Mouse (Mus musculus) heart, embryonic 15.5 days (tissue): ENCODE results near the gene Bst2. TPM values are rescaled to one million over a fixed set of nuclear protein-coding genes. Genes with fewer than 3 reads are reported as not detected.
A peak's percentile ranks its signal among the peaks of the same experiment; 100 is the strongest.

Experiments used
- ATAC-seq: fragments of 200-750 bp; cut with Nextera tagmentation; replicated peaks from 2 replicates; pipeline ENCODE4 v1.8.0; 2017; ENCODE audit warnings: low read depth, moderate TSS enrichment; ENCODE audit not compliant: insufficient number of reproducible peaks, insufficient read depth, low FRiP score
- H3K27ac ChIP-seq: fragments of 300-500 bp; sonication (generic); 2 replicates; pipeline ENCODE4 v1.5.1; 2015; ENCODE audit warnings: mild to moderate bottlenecking, inconsistent platforms
- H3K27me3 ChIP-seq: fragments of 300-500 bp; sonication (generic); 2 replicates; pipeline ENCODE4 v1.6.1; 2015; ENCODE audit warnings: inconsistent platforms
- H3K36me3 ChIP-seq: fragments of 300-500 bp; sonication (generic); 2 replicates; pipeline ENCODE4 v1.6.1; 2015; ENCODE audit warnings: mild to moderate bottlenecking, inconsistent platforms
- H3K4me1 ChIP-seq: fragments of 300-500 bp; sonication (generic); replicated peaks from 2 replicates; pipeline ENCODE4 v1.6.1; 2015; ENCODE audit warnings: inconsistent platforms
- H3K4me2 ChIP-seq: fragments of 300-500 bp; sonication (generic); 2 replicates; pipeline ENCODE4 v1.6.1; 2015; ENCODE audit warnings: inconsistent platforms, mild to moderate bottlenecking, moderate library complexity
- H3K4me3 ChIP-seq: fragments of 300-500 bp; sonication (generic); 2 replicates; pipeline ENCODE4 v1.5.1; 2015; ENCODE audit warnings: mild to moderate bottlenecking, inconsistent platforms
- H3K9ac ChIP-seq: fragments of 300-500 bp; sonication (generic); 2 replicates; pipeline ENCODE4 v1.6.1; 2015; ENCODE audit warnings: mild to moderate bottlenecking, inconsistent platforms
- H3K9me3 ChIP-seq: fragments of 300-500 bp; sonication (generic); replicated peaks from 2 replicates; pipeline ENCODE4 v1.6.1; 2016; ENCODE audit warnings: inconsistent platforms
- WGBS: fragments of 180-500 bp; shearing (Covaris S2); methylation state at CpG from one replicate; pipeline ENCODE4 v1.1.7; 2015; ENCODE audit warnings: mixed read lengths; 5-methylcytosine and 5-hydroxymethylcytosine counted together
- polyA plus RNA-seq: library from polyadenylated mRNA; unstranded; fragments of >200 nt; fragmentation: Nextera tagmentation; extraction: Ambion mirVana; gene quantifications from 2 replicates; pipeline ENCODE4 v1.2.1, GENCODE M21; 2015

Bst2 gene
- polyA plus RNA-seq, 1 experiment from 2014 or later: 34.6 TPM

DNA sequence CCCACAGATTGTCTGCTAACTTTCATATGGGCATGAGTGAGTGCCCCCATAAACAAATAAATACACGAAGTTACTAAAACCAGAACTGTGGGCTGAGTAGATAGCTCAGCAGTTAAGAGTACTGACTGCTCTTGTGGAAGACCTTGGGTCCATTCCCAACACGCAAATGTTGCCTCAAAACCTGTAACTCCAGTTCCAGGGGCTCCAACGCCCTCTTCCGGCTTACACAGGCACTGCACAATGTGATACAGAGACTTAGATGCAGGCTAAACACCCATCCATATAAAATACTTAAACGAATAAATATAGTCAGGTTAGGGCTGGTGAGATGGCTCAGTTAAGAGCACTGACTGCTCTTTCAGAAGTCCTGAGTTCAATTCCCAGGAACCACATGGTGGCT, 22.2 kb downstream of the Bst2 start:
- ATAC-seq: no peak

DNA sequence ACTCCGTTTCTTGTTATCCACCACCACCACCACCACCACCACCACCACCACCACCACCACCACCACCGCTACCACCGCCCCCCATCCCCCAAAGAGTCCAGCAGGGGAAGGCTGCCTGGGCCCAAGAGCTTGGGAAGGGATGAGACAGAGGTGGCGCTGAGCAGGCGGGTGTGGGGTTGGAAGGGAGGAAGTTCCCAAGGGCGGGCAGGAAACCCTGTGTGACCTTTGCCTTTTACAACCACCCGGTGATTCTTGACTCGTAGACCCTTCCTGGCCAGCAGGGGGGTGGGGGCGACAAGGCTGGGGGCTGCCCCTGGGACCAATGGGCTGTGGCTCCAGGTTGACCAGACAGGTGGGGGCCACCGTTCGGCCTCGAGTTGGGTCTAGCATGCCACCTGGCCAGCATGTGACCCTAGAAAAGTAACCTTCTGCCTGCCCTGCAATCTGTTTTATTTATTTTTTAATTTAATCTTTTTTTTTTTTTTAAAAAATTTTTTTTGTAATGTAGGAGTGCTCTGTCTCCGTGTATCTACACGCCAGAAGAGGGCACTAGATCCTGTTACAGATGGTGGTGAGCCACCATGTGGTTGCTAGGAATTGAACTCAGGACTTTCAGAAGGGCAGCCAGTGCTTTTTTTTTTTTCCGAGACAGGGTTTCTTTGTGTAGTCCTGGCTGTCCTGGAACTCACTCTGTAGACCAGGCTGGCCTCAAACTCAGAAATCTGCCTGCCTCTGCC, 24.1 kb downstream of the Bst2 start:
- 56% methylated on average over 15 of the region's 15 CpGs for WGBS
- Histone ChIP-seq H3K27ac (no peak overlapping the region), H3K4me3 (no peak overlapping the region), H3K9me3 (no peaks in the 10 kb centered on the region), H3K36me3 (no peaks in the 10 kb centered on the region), H3K27me3 (peaks cover 41% of the 10 kb centered on the region), H3K4me1 (peaks cover 7% of the 10 kb centered on the region), H3K4me2 (no peak overlapping the region), H3K9ac (no peak overlapping the region)
- ATAC-seq: no peak

More for the DNA sequence above, 22.2 kb downstream of the Bst2 start:
- 68% methylated on average over 5 of the region's 5 CpGs for WGBS
- H3K4me3 ChIP-seq: no peak overlapping the region
- no peak overlapping the region for H3K27ac ChIP-seq
- H3K4me1 ChIP-seq: 0 out of 2 replicates have a peak, but pooled peaks cover 4% of the 10 kb centered on the region
- no peak overlapping the region for H3K4me2 ChIP-seq
- H3K27me3 ChIP-seq: peaks cover 24% of the 10 kb centered on the region
- no peak overlapping the region for H3K9ac ChIP-seq
- no peaks in the 10 kb centered on the region for H3K36me3 ChIP-seq
- H3K9me3 ChIP-seq: no peaks in the 10 kb centered on the region

DNA sequence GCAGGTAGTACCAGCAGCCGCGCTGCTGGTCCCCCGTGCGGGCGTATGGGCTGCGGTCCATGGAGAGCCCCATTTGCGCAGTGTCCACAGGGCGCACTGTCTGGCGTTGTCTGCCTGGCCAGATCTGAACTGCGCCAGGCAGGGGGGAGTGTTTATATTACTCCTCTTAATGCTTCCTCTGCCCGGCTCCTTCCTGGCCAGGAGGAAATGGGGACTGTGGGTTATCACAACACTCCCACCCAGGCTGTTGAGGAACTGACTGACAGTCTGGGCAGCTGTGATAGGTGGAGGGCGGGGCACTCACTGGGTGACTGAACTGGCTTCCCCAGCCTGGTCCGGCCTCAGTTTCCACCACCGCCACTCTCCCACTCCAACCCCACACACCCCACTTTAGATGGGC, 25.6 kb downstream of the Bst2 start, which contains the start of gene Plvap:
TSS of gene Plvap (minus strand) at position 109 of the 400 bp plus-strand sequence.
- peak within 1 kb of the TSS; percentile 37 for H3K4me3 ChIP-seq
- H3K9me3 ChIP-seq: no peaks in the 10 kb centered on the region
- H3K27ac ChIP-seq: peak within 1 kb of the TSS; percentile 51
- peak; percentile 65 for ATAC-seq
- peaks cover 56% of the 10 kb centered on the region for H3K27me3 ChIP-seq
- no peaks in the 10 kb centered on the region for H3K36me3 ChIP-seq
- WGBS: 23% methylated on average over 14 of the region's 14 CpGs
- H3K9ac ChIP-seq: peak within 1 kb of the TSS; percentile 11; the same call in 1 of the 2 replicates
- H3K4me2 ChIP-seq: peak within 1 kb of the TSS; percentile 22
- peaks cover 21% of the 10 kb centered on the region for H3K4me1 ChIP-seq

DNA sequence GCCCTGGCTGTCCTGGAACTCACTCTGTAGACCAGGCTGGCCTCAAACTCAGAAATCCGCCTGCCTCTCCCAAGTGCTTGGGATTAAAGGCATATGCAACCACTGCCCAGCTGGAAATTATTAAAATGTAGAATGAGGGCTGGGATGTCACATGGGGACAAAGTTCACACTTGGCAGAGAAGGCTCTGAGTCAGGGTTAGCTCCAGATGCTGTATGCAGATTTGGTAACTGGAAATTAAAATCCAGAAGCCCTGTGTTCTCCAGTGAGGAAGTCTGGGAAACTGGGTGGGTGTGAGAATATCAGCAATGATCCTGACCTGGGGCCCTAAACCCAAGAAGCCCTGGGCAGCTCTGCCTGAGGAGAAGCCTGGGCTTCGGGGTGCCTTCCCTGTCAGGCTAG, 27.9 kb downstream of the Bst2 start:
- H3K9ac ChIP-seq: peak overlapping the region; percentile 31; the same call in 1 of the 2 replicates
- H3K4me2 ChIP-seq: peak overlapping the region; percentile 22
- H3K9me3 ChIP-seq: no peaks in the 10 kb centered on the region
- WGBS: 50% methylated on average over 2 of the region's 2 CpGs
- H3K27ac ChIP-seq: no peak overlapping the region
- H3K36me3 ChIP-seq: no peaks in the 10 kb centered on the region
- H3K4me1 ChIP-seq: peaks cover 24% of the 10 kb centered on the region
- H3K27me3 ChIP-seq: peaks cover 74% of the 10 kb centered on the region
- H3K4me3 ChIP-seq: peak overlapping the region; percentile 6; the same call in 1 of the 2 replicates
- no peak for ATAC-seq

DNA sequence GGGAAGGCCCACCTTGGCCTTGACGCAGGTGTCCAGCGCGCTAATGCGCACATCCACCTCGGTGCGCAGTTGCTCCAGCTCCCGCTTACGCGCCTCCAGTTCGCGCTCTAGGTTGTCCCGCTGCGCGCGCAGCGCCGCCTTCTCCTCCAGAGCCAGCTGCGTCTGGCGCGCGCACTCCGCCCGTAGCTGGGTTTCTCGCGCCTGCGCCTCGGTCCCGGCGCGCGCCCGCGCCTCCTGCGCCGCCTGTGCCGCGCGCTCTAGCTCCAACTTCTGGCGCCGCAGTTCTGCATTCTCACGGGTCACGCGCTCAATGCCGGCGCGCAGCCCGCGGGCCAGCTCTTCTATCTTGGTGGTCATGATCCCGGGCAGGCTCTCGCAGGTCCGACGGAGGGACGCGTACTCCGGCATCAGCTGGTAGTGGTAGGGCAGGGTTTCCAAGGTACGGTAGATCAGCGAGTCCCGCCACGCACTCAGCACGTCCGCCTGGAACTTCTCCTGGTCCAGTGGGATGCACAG, 29.6 kb downstream of the Bst2 start:
- H3K4me2 ChIP-seq: peak overlapping the region; percentile 71
- peaks cover 24% of the 10 kb centered on the region for H3K4me1 ChIP-seq
- no peaks in the 10 kb centered on the region for H3K36me3 ChIP-seq
- ATAC-seq: peak; percentile 54
- peaks cover 74% of the 10 kb centered on the region for H3K27me3 ChIP-seq
- no peaks in the 10 kb centered on the region for H3K9me3 ChIP-seq
- WGBS: under 1% methylated on average over 61 of the region's 61 CpGs
- H3K4me3 ChIP-seq: peak overlapping the region; percentile 43
- peak overlapping the region; percentile 35 for H3K9ac ChIP-seq
- no peak overlapping the region for H3K27ac ChIP-seq

DNA sequence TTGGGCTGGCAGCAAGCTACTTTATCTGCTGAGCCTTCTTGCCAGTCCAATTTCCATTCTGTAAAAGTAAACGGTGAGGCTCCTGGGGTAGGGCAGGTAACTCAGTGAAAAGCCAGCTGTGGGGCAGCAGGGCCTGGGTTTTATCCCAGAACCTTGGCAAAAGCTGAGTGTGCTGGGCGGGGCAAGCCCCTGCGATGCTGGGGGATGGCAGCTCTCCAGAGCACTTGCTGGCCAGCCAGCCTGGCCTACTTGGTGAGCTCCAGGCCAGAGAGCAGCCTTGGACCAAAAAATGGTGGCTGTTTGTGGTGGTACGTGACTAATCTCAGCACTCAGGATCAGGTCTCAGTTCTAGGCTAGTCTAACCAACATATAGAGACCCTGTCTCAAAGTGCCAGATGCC, 31.3 kb downstream of the Bst2 start:
- Histone ChIP-seq H3K9ac (no peak overlapping the region), H3K36me3 (no peaks in the 10 kb centered on the region), H3K4me3 (no peak overlapping the region), H3K27me3 (peaks cover 60% of the 10 kb centered on the region), H3K9me3 (no peaks in the 10 kb centered on the region), H3K4me1 (peaks cover 19% of the 10 kb centered on the region), H3K27ac (no peak overlapping the region), H3K4me2 (no peak overlapping the region)
- 74% methylated on average over 4 of the region's 4 CpGs for WGBS
- ATAC-seq: no peak

DNA sequence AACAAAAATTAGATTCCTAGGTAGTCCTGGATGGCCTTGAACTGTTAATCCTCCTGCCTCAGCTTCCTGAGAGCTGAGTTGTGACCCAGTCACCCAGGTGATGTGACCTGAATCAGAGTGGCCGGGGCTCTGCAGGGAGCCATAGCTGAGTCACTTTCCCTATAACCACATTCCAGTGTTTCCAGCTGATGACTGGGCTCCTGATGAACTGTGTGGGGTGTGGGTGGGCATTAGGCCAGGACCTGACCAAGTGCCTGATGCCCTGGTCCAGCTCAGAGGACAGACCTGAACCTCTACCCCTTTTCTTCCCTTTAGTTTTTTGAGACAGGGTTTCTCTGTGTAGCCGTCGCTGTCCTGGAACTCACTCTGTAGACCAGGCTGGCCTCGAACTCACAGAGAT, 31.9 kb downstream of the Bst2 start:
- no peak for ATAC-seq
- H3K4me1 ChIP-seq: peaks cover 19% of the 10 kb centered on the region
- H3K4me2 ChIP-seq: no peak overlapping the region
- 91% methylated on average over 4 of the region's 4 CpGs for WGBS
- H3K4me3 ChIP-seq: no peak overlapping the region
- H3K36me3 ChIP-seq: no peaks in the 10 kb centered on the region
- H3K9me3 ChIP-seq: no peaks in the 10 kb centered on the region
- H3K27ac ChIP-seq: no peak overlapping the region
- no peak overlapping the region for H3K9ac ChIP-seq
- H3K27me3 ChIP-seq: peaks cover 53% of the 10 kb centered on the region

DNA sequence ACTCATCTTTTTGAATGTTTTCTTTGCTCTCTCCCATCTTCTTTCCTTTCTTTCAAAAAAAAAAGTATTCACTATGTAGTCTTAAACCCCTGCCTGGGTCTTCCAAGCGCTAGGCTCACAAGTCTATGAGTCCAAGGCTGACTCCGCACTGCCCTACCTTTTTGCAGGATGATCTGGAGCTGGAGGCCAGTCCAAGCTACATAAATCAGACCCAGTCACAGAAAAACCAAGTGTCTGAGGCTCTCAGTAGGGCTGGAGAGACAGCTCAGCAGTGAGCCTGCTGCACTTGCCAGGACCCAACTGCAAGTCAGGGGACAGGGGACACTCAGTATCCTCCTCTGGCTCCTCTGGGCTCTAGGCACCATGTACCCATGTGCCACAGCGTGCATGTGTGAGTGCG, 32.9 kb downstream of the Bst2 start:
- H3K9ac ChIP-seq: no peak overlapping the region
- H3K27me3 ChIP-seq: peaks cover 43% of the 10 kb centered on the region
- H3K36me3 ChIP-seq: no peaks in the 10 kb centered on the region
- no peak overlapping the region for H3K4me2 ChIP-seq
- H3K27ac ChIP-seq: no peak overlapping the region
- ATAC-seq: no peak
- no peaks in the 10 kb centered on the region for H3K9me3 ChIP-seq
- 84% methylated on average over 4 of the region's 4 CpGs for WGBS
- H3K4me1 ChIP-seq: peaks cover 25% of the 10 kb centered on the region
- H3K4me3 ChIP-seq: no peak overlapping the region

DNA sequence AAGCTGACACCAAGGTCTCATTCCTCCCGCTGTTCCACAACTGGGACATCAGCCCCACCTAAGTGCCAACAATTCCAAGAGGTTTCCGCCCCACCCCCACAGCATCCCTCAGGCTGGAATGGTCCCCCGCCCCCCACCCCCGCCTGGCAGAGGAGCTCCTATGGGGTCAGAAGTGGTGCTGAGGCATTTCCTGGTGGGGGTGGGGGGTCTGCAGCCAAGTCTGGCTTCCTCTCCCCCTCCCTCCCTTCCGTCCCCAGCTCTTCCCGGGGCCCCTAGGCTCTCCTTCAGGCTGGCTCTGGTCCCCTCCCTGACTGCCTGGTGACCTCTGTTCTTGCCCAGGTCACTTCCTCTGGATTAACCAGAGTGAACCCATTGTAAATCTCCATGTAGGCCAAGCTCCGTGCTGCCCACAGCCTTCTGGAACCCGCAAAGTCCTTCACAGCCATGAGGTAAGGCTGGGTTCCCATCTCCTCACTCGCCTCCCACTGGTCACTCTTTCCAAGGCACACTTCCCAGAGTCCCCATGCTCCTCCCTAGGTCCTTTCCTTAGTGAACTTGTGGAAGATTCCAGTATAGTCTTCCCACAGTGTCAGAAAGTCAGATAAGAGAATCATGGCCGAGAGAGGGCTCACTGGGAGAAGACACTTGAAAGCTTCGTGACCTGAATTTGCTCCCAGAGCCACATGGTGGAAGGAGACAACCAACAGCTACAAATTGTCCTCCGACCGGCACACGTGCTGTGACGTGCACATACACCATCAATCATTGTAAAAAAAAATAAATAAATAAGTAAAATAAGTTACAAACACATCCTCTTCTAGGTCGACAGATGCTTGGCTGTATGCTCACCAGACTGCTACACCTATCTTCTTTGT, 38.2 kb downstream of the Bst2 start:
- WGBS: 27% methylated on average over 16 of the region's 16 CpGs
- peak overlapping the region; percentile 62 for H3K27ac ChIP-seq
- peaks cover 45% of the 10 kb centered on the region for H3K4me1 ChIP-seq
- peaks cover 1% of the 10 kb centered on the region; the same call in 1 of the 2 replicates for H3K36me3 ChIP-seq
- H3K4me3 ChIP-seq: no peak overlapping the region
- H3K27me3 ChIP-seq: no peaks in the 10 kb centered on the region
- H3K9me3 ChIP-seq: no peaks in the 10 kb centered on the region
- peak overlapping the region; percentile 19; the same call in 1 of the 2 replicates for H3K4me2 ChIP-seq
- no peak overlapping the region for H3K9ac ChIP-seq
- peak; percentile 14 for ATAC-seq

DNA sequence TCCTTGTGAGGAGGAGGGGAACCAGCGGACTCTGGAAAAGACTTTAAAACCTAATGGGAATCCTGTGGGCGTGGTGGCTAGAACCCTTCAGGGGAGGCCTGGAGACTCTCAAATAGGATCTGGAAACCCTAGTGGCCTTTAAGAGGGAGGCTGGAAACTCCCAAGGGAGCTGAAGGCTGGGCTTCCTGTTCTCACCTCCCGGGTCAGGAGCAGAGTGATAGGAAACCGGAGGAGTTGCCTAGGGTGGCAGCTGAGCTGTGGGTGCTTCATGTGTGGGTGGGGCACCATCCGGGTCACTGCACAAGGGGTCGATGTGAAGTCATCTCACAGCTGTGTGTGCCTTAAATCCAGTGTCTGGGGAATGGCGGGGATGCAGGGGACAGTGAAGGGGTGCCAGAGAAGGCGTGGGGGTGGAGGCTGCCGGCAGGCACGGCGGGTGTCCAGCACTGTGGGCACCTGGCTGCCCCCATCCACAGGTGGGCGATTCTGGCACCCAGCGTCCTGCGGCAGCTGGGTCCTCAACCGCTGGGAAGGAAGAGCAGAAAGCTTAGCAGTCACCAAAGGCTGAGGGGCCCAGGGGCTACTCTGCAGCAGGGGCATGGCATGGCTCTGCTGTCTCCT, 39.3 kb downstream of the Bst2 start:
- WGBS: 22% methylated on average over 15 of the region's 15 CpGs
- Histone ChIP-seq H3K4me3 (no peak overlapping the region), H3K27me3 (no peaks in the 10 kb centered on the region), H3K4me2 (peak overlapping the region; percentile 14; the same call in 1 of the 2 replicates), H3K36me3 (peaks cover 5% of the 10 kb centered on the region; the same call in 1 of the 2 replicates), H3K9me3 (no peaks in the 10 kb centered on the region), H3K9ac (no peak overlapping the region), H3K4me1 (peaks cover 45% of the 10 kb centered on the region), H3K27ac (peak overlapping the region; percentile 71)
- no peak for ATAC-seq
